Mouse (Mus musculus): Measurements from ENCODE around the gene Zpr1.

Gene Zpr1

DNA sequence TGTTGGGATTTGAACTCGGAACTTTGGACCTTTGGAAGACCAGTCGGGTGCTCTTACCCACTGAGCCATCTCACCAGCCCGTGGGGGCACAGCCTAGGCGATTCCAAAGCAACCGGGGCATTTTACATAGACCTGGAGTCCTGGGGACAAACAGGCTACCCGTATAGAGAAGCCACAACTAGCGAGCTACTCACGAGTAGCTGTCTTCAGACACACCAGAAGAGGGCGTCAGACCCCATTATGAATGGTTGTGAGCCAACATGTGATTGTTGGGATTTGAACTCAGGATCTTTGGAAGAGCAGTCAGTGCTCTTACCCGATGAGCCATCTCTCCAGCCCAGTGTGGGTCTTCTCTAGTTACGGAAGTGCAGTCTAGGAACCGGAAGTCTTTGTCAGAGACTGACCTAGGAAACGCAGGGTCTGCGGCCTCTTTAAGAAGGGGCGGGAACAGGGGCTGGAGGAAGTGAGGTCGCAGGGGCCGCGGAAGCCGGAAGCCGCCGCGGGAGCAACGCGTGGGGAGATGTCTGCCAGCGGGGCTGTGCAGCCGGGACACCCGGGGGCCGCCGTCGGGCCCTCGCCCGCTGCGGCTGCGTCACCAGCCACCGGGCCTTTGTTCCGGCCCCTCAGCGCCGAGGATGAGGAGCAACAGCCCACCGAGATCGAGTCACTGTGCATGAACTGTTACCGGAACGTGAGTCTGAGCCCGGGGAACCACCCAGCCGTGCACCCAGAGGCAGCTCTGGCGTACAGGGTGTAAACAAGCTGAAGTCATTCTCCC, at the start of gene Zpr1:
Gene Zpr1 (plus strand): TSS at position 388 of the 778 bp plus-strand sequence.
- DNase-seq: peak; percentile 91 to 94

DNA sequence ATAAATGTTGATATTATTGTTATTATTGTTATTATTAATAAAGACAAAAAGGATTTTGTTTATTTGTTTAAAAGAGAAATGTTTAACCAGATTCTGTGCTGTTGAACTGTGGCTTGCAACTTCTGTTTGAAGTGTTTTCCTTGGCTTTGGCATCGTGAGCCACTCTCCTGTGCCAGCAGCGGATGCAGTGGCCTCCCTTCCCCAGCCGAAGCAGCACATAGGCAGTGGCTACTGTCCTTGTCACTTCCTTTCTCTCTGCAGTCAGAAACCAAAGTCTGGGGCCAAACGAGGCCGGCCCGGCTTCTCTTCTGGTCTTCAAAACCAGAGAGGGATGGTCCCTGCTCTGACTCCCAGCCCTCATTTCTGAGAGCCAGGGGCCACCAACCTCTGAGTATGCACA, 49.8 kb upstream of the Zpr1 start:
- DNase-seq: peak; percentile 22 to 25

DNA sequence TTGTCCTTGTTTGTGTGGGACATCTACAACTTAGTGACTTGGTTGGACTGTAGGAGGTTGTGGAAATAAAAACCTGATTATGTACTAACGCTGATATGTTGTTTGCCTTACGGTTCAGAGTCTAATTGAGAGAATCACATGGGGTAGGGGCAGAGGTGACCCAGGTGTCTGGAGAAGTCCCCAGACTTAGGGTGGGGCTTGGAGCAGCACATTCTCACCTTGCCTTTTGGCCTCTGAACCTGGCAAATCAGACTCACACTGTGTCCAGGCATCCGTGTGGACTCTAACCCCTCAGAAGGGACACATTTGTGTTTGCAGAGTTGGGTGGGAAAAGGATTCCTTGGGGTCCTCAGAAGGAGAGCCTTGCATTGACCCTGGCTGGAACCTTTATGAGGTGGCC, 48.8 kb upstream of the Zpr1 start:
- DNase-seq: no peak

DNA sequence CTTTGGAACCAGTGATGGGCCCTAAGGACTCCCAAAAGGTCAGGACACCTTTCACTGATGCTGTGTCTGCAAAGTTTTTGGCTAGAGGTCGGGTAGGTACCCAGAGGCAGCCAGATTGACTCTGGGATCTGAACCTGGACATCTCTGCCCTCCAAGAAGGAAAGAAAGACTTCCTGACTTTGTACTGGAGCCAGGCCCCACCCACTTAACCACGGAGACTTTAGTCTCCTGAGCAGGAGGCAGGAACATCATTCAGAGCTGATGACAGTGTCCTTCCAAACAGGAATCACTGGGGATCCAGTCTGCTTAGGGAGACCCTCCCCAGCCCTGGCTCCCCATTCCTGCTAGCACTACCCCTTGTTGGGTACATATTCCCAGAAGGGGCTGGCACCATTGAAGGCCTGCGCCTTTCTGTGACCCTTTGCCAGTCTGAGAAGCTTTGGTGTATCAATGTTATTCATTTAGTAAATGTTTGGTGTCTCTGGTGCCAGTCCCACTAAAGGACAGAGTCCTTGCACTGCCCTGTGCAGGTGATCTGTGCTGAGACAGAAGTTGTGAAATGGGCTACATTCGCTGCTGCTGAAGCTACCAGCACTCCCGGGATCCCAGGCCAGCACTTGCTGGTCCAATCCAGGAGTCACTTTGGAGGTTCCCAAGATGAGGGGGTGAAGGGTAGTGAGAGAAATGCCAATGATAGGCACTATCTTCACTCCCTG, 47.8 kb upstream of the Zpr1 start:
- DNase-seq: no peak

DNA sequence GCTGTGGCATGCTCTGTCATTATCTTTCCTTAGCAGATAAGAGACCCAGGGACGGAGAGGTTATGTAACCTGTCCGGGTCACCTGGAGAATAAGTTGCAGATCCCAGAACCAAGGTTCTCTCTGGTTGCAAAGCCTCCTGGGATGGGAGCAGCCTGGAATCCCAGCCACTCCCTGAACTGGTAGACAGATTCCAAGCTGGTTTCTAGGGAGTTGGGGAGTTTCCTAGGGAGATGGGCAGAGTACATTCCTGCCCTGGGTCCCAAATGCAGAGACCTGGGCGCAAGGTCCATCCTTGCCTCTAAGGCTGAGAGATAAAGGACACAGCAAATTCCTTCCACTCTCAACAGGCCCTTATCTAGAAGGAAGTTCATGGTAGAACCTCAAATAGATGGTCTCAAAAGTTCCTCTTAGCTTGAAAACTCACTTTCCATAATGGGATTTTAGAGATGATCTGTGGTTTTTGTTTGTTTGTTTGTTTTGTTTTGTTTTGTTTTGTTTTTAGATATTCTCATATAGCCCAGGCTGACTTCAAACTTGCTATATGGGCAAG, 45.7 kb upstream of the Zpr1 start:
- no peak for DNase-seq

DNA sequence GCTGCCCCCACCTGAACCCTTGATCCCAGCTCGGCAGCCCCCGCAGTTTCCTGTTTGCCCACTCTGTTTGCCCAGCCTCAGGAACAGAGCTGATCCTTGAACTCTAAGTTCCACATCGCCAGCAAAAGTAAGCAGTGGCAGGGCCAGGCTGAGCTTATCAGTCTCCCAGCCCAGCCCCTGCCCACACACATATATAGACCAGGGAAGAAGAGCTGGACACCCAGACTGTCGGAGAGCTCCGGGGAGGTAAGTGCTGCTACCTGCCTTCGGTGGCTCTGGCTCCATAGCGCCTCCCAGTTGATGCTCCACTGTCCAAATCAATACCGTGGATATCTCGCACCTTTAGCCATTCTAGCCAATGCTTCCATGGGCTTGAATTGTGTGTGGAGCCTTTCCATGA, 44.4 kb upstream of the Zpr1 start, which contains the start of gene Apoa1:
Gene Apoa1 (plus strand): TSS at position 90 of the 400 bp plus-strand sequence.
- DNase-seq: no peak

DNA sequence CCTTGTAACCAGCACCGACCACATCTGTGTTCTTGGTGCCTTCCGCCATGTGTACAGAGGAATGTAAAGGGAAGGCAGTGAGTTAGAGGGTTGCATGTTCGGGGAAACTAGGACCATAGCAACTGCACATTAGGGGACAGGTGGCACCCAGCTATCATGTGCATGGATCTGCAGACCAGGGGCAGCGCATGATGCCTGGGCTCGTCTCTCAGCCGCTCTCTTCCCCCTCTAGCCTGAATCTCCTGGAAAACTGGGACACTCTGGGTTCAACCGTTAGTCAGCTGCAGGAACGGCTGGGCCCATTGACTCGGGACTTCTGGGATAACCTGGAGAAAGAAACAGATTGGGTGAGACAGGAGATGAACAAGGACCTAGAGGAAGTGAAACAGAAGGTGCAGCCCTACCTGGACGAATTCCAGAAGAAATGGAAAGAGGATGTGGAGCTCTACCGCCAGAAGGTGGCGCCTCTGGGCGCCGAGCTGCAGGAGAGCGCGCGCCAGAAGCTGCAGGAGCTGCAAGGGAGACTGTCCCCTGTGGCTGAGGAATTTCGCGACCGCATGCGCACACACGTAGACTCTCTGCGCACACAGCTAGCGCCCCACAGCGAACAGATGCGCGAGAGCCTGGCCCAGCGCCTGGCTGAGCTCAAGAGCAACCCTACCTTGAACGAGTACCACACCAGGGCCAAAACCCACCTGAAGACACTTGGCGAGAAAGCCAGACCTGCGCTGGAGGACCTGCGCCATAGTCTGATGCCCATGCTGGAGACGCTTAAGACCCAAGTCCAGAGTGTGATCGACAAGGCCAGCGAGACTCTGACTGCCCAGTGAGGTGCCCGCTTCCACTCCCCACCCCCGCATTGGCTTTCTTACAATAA, 43.1 kb upstream of the Zpr1 start:
- peak; percentile 79 to 87 for DNase-seq

DNA sequence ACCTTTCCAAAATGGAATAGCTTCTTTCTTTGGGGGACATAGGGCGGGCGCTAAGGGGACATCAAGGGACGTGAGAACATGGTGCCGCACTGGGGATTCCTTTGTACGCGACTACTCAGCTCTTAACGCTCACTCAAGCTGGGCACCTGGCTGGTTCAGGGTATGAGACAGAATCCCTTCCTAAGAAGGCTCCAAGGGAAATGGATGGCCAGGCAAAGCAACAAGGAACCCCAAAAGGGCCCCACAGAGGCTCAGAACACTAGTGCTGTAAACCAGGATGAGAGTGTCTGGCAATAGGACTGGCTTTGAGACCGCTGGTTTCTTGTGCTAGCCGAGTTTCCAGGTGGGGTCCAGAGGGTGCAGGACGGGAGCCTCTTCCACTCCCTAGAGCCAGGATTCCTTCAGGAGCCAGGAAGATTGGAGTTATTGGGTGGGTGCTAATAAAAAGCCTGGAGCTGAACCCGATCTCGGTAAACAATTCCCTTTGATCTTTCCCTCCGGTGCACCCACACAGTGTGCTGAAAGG, 42.4 kb upstream of the Zpr1 start:
- no peak for DNase-seq

DNA sequence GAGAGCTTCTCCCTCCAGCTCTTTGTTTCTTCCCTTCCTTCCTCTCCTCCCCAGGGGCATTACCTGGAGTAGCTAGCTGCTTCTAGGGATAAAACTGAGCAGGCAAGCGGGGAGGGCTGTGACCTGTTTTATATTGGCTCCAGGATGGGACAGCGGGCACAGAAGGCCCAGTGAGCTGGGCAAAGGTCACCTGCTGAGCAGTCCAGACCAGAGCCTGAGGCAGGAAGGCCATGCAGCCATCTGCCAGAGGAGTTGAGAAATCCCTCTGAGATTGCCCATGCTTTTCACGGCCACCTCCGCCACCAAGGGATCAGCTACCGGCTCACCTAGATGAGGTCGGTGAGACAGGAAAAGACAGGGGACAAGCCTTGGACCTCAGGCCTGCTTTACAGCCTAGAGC, 37.7 kb upstream of the Zpr1 start:
- DNase-seq: no peak

DNA sequence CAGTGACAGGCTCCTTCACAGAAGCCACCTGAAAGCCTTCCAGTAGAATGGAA, 37.4 kb upstream of the Zpr1 start, which contains the start of gene Apoc3:
Gene Apoc3 (minus strand): TSS at position 41 of the 53 bp plus-strand sequence.
- no peak for DNase-seq

DNA sequence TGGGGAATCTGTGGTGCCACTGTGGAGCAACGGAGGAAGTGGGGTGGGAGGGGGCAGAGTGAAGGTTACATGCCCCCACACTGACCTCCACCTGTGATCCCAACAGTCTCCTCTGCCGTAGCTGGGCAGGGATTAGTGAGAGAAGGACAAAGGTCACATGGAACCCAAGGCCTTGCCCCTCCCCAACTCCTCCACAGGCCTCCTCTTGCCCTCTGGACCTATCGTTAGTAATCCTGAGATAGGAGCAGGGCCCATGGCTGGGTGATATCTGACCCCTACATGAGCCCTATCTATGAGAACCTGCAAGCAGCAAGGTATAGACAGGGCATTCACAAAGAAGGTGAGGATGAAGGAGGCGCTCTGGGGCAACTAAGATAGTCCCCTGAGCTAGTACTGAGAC, 37.2 kb upstream of the Zpr1 start:
- DNase-seq: no peak

DNA sequence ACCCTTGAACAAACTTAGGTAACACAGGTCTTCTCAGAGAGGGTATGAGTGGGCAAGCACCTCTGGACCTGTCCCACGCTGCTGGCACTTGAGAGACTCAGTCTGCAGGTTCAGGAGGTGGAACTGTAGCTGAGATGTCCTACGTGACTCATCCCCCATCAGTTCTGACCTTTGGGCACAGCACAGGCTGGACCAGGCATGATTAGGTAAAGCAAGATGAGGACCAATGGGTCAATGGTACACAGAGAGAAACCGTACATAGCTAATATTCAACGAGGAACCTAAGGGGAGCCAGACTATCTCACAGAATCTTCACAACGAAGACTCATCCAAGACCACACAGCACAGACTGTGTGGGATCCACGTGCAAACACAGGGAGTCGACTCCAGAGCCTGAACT, 34.0 kb upstream of the Zpr1 start:
- no peak for DNase-seq

DNA sequence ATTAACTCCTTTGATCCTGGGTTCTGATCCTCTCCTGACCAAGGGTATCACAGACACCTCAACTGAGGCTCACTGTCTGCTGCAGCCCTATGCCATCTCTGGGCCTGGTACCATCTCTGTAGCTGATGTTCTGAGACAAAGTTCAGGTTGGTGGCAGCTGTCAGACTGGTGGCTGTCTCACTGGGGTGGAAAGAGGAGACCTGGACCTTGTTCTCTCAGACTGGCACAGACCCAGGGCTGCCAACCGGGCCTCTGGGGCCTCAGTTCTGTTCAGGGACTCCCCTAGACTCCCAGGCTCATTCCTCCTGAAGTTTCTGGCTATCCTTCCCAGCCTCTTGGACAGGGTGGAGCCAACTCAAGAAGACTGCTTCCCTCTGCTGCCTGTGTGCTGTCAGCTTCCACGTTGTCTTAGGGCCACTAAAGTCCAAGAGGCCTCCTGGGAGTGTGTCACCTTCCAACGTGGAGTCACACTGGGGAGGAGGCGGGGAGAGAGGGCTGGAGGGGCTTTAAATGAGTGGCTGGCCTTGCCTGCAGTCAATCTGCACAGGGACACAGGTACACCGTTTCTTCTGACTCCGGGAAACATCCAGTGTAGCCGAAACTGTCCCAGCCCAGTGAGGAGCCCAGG, 32.2 kb upstream of the Zpr1 start, which contains the start of gene Apoa4:
Gene Apoa4 (plus strand): TSS at position 171 of the 628 bp plus-strand sequence.
- no peak for DNase-seq

DNA sequence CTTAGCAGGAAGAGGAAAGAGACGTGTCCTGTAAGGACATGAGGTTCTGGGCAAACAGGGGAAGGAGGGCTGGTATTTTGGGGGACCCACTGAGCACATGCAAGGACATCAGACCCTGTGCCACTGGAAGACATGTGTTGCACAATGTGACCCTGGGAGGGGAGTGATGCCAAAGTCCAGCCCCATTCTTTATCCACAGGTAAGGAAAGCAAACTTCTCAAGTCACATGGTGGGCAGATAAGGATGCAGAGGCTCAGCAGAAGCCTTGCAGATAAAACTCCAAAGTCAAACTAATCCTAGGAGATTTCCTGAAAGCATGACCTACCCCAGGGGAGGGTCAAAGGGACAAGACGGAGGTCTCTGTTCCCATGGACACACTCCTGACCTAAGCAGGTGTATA, 31.0 kb upstream of the Zpr1 start:
- DNase-seq: no peak

DNA sequence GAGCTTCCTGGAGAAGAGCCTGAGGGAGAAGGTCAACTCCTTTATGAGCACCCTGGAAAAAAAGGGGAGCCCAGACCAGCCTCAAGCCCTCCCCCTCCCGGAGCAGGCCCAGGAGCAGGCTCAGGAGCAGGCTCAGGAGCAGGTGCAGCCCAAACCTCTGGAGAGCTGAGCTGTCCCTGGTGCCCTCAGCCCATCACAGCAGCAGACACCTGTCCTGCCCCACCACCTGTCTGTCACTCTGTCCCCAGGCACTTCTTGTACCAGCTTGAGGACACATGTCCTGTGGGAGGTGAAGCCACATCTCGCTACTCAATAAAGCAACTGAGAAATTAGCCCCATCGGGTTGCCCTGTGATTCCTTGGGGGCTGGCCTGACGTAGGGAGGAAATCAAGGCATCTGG, 29.7 kb upstream of the Zpr1 start:
- DNase-seq: no peak

DNA sequence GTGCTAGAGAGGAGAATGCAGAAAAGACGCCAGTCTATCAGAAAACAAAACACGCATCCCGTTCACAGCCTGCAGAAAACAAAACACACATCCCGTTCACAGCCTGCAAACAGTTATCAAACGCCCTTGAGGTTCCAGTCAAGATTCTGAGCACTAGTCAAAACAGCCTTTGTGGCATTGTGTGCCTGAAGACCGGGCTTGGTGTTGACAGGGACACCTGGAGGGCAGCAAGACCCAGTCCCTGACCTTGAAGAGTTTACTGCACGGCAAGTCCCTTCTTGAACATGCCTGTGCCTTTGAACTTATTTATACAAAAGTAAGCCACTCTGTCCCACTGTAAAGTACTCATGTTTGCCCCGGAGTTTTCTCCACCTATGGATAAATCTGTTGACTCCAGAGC, 29.3 kb upstream of the Zpr1 start:
- DNase-seq: no peak

DNA sequence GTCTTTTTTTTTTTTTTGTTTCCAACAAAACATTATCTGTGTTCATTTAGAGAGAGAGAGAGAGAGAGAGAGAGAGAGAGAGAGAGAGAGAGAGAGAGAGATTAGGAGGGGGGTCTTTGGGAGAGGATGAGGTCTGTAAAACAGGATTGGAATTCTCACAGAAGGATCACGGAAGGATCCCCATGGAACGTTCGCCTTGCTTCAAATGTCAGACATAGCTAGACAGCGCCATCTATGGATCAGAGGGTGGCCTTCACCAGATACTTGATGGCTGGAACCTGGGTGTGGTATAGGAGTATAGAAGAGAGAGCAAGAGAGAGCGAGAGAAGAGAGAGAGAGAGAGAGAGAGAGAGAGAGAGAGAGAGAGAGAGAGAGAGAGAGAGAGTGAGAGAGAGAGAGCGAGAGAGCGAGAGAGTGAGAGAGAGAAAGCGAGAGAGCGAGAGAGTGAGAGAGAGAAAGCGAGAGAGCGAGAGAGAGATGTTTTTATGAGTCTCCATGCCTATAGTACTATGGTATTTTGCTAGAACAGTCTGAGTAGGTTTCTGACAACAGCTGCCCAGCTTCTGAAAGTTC, 26.0 kb upstream of the Zpr1 start:
- DNase-seq: peak; percentile 37 to 64

DNA sequence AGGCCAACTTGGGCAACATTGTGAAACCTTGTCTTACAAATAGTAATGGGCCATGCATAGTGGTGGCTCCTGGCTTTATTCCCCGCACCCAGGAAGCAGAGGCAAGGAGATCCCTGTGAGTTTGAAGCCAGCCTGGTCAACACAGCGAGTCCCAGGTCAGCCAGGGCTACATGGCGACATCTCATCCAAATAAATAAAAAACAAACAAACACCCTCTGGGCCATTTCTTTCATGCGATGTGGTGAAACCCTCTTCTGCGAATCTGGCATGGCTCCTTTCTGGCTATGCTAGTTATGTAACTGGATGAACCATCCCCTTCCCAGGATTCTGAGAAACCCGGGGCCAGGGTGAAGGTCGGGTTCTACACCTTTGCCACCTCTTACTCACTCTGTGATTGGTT, 16.7 kb upstream of the Zpr1 start:
- DNase-seq: no peak

DNA sequence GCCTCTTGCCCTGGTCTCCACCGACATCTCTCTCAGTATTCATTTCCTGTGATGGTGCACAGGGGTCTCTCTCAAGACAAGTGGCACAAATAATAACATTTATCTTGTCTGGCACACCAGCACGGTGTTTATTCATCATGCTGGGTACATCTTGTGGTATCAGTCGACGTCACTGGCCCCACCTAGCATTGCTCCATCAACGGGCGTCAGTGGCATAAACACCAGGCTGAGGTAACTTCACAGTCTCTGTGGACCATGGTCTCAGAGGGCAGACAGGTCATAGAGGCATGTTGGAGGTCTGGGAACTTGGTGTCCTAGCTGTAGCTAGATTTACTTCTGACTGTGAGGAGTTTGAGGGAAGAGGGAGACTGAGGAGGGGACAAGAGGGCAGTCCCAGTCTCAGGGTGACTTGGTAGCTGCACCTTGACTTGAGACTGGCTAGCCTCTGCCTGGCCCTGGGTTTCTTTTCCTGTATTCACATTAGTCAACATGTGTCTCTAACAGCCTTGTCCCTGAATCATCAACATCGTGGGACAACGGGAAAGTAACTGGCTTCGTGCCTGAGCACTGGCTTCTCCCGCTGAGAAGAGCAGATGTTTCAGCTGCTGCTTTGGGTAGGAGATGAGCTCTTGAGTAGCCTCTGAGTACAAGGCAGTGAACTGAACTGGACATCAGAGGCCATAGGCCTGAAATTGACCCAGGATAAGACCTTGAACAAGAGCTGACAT, 16.0 kb upstream of the Zpr1 start:
- no peak for DNase-seq

DNA sequence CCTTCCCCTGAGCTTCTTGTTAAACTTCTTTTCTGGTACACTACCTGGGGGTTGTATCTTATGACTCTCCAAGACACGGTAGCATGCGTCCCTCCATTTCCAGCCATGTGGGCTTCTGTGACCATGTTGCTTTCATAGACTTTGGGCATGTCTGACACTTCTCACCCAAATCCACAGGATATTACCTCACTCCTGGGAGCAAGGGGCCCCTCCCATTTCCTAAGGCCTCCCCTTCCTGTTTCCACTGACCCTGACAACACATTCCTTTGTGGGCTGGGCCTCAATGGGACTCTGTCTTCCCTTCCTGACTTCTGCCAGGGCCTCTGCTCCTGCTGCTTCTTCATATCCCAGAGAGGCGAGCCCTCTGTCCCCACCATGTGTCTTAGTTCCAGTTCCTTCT, 15.3 kb upstream of the Zpr1 start:
- peak; percentile 15 to 23 for DNase-seq

DNA sequence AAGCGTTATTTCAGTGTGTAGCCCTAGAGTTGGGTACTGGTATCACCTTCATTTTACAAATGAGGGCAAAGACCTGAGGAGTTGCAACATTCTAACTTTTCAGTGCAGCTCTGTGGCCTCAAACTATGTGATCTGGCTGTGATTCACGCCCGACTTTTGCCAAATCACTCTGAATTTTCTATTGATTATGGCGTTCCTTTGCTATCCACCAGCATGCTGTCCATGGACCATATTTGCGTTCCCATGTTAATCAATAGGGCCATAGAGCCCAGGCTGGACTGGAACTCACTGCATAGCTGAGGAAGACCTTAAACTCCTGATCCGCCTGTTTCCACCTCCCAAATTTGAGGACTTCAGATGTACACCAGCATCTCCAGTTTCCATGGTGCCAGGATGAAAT, 13.8 kb upstream of the Zpr1 start:
- DNase-seq: no peak

DNA sequence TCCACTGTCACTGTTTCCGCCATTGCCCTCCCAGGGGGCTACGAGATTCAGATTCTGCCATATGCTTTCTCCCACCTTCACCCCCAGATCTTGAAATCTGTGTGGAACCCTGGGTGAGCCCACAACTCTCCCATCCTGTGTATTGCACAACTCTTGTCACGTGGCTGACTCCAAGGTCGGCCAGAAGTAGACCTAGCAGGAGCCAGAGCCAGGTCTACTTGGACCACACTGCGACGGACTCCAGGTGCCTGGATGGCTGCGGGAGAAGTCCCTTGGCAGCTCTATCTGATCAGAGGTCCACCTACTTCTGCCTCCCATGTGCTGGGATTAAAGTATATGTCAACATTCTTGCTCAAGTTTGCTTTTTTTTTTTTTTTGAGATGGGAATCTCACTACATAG, 11.7 kb upstream of the Zpr1 start:
- DNase-seq: no peak
